Mouse (Mus musculus) midbrain, postnatal 0 days (tissue): ENCODE measurements around the gene Macrod1. TPM values are rescaled to one million over a fixed set of nuclear protein-coding genes. Genes with fewer than 3 reads are reported as not detected.

Experiments used
- ATAC-seq: fragments of 200-750 bp; cut with Nextera tagmentation; 2 replicates; pipeline ENCODE4 v1.8.0; 2017; ENCODE audit warnings: moderate number of reproducible peaks, mild to moderate bottlenecking, moderate TSS enrichment, moderate library complexity; ENCODE audit not compliant: low FRiP score
- DNase-seq: peaks from one replicate; pipeline ENCODE4 v3.0.0-alpha.2; 2015; ENCODE audit warnings: low spot score
- H3K27ac ChIP-seq: fragments of 300-500 bp; sonication (generic); 2 replicates; pipeline ENCODE4 v1.5.1; 2014; ENCODE audit warnings: low read depth, mild to moderate bottlenecking, low read length, mixed read lengths
- H3K27me3 ChIP-seq: fragments of 300-500 bp; sonication (generic); 2 replicates; pipeline ENCODE4 v1.6.1; 2014; ENCODE audit warnings: low read length, control low read depth, mixed read lengths; ENCODE audit not compliant: insufficient read depth
- H3K36me3 ChIP-seq: fragments of 300-500 bp; sonication (generic); 2 replicates; pipeline ENCODE4 v1.6.1; 2014; ENCODE audit warnings: low read length, control low read depth, mixed read lengths; ENCODE audit not compliant: insufficient read depth
- H3K4me1 ChIP-seq: fragments of 300-500 bp; sonication (generic); 2 replicates; pipeline ENCODE4 v1.6.1; 2014; ENCODE audit warnings: mild to moderate bottlenecking, control low read depth, antibody characterized with exemption, low read length, mixed read lengths; ENCODE audit not compliant: insufficient read depth
- H3K4me2 ChIP-seq: fragments of 300-500 bp; sonication (generic); 2 replicates; pipeline ENCODE4 v1.6.1; 2014; ENCODE audit warnings: low read depth, mild to moderate bottlenecking, low read length, mixed read lengths; ENCODE audit not compliant: poor library complexity, severe bottlenecking
- H3K4me3 ChIP-seq: fragments of 300-500 bp; sonication (generic); 2 replicates; pipeline ENCODE4 v1.5.1; 2014; ENCODE audit warnings: low read depth, mild to moderate bottlenecking, low read length, moderate library complexity
- H3K9ac ChIP-seq: fragments of 300-500 bp; sonication (generic); replicated peaks from 2 replicates; pipeline ENCODE4 v1.6.1; 2014; ENCODE audit warnings: mild to moderate bottlenecking, low read length, moderate library complexity, mixed read lengths; ENCODE audit not compliant: poor library complexity, severe bottlenecking
- H3K9me3 ChIP-seq: fragments of 300-500 bp; sonication (generic); 2 replicates; pipeline ENCODE4 v1.6.1; 2016; ENCODE audit warnings: low read length, control low read depth
- CTCF ChIP-seq: IDR thresholded peaks from 2 replicates; pipeline ENCODE4 v1.5.1; 2016; ENCODE audit warnings: antibody characterized with exemption, mild to moderate bottlenecking
- WGBS: fragments of 180-500 bp; shearing (Covaris S2); extraction: QIAGEN DNeasy Blood & Tissue Kit; methylation state at CpG from one replicate; pipeline ENCODE4 v1.1.7; 2014; 5-methylcytosine and 5-hydroxymethylcytosine counted together
- polyA plus RNA-seq: library from polyadenylated mRNA; unstranded; fragments of >200 nt; fragmentation: Nextera tagmentation; extraction: Ambion mirVana; gene quantifications from 2 replicates; pipeline ENCODE4 v1.2.1, GENCODE M21; 2015
- total RNA-seq: library from RNA; depleted of rRNA; stranded (reverse); fragments of >200 nt; gene quantifications from 2 replicates; pipeline ENCODE4 v1.2.3, GENCODE M21; 2014

The Macrod1 gene
- total and polyA plus RNA-seq, 2 experiments from 2014 or later = 1.4 to 6.2 TPM

DNA sequence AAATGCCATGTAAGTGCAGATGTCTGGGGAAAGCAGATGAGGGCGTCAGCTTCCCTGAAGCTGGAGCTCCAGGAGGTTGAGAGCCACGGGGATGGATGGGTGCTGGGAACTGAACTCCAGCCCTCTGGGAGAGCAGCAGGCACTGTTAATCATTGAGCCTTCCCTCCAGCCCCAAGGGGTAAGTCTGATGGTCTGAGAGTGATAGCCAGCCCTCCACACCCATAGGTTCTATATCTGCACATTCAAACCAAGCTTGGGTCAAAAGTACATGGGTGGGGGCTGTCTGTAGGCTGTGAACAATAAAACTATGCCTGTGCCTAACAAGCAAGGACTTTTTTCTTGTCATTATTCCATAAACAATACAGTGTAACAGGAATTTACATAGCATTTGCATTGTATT, 70.3 kb downstream of the Macrod1 start:
- Histone ChIP-seq H3K9ac (no peak overlapping the region), H3K4me3 (no peak overlapping the region), H3K36me3 (no peaks in the 10 kb centered on the region), H3K4me1 (0 out of 2 replicates have a peak, but pooled peaks cover 5% of the 10 kb centered on the region), H3K4me2 (no peak overlapping the region), H3K27me3 (no peaks in the 10 kb centered on the region), H3K27ac (no peak overlapping the region), H3K9me3 (no peaks in the 10 kb centered on the region)
- no peak for TF ChIP-seq CTCF
- ATAC-seq (no peak), DNase-seq (no peak)
- WGBS = 81% methylated on average over 2 of the region's 2 CpGs

DNA sequence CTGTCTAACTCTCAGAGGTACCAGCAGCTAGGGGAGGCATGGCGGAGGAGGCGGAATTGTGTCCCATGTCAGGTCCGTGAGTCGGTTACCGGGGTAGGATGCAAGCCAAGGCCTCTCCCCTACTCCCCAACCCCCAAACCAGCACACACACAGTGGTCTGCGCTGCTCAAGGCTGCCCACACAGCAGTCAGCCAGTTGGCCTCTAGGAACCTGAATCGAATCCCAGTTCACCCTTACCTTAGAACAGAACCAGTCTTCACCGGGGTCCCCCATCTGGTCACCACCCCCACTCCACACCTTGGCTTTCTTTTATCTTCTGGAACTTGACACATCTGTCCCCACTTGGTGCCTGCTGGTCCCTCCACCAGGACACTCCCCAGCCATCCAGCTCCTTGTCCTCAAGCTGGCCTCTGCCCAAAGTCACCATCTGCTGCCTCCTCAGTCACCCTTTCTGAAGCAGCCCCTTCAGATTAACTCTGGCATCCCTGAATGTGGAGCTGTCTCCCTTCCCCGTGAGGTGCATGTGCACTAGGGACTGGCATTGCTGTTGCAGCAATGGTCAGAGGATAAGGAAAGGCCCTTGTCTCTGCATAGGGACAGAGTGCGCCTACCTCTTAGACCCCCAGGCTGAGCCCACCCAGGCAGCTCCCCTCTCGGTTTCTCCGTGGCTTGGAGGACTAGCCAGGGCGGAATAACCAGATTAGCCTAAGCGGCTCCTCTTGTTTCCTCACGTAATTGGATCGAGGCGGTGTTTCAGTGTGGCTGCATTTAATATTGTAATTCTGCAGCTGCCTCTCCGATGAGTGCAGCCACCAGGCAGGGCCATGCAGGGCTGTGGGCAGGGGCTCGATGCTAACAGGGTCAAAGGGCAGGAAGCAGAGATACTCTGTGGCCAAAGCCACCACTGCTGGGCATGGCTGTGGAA, 72.2 kb downstream of the Macrod1 start:
- ATAC-seq = no peak

DNA sequence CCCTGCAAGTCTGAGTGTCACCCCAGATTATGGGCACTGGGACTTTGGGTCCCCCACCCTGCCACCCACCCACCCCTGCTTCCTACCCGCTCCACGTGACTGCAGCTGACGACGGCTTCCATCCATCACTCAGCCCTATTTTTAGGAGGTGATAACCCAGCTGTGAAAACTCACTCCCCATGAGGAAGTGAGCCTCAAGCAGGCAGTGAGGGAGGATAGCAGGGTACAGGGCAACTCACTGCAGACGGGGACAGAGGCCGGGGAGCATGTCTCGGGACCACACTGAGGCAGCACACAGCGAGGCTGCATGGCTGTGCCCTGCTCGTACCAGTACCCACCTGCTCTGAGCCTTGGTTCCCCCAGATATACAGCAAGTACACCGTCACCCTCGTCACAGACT, 73.7 kb downstream of the Macrod1 start:
- H3K27ac ChIP-seq = no peak overlapping the region
- H3K36me3 ChIP-seq = no peaks in the 10 kb centered on the region
- no peaks in the 10 kb centered on the region for H3K27me3 ChIP-seq
- no peak overlapping the region for H3K4me3 ChIP-seq
- H3K9me3 ChIP-seq = no peaks in the 10 kb centered on the region
- no peak for TF ChIP-seq CTCF
- H3K9ac ChIP-seq = no peak overlapping the region
- DNase-seq (no peak), ATAC-seq (no peak)
- no peak overlapping the region for H3K4me2 ChIP-seq
- H3K4me1 ChIP-seq = peaks cover 16% of the 10 kb centered on the region; the same call in 1 of the 2 replicates
- 82% methylated on average over 11 of the region's 11 CpGs for WGBS

More for the DNA sequence above, 72.2 kb downstream of the Macrod1 start:
- DNase-seq = no peak
- no peak for TF ChIP-seq CTCF
- H3K4me1 ChIP-seq = peaks cover 5% of the 10 kb centered on the region; the same call in 1 of the 2 replicates
- H3K9ac ChIP-seq = no peak overlapping the region
- no peak overlapping the region for H3K4me2 ChIP-seq
- no peaks in the 10 kb centered on the region for H3K27me3 ChIP-seq
- H3K4me3 ChIP-seq = no peak overlapping the region
- WGBS = 38% methylated on average over 19 of the region's 19 CpGs
- no peaks in the 10 kb centered on the region for H3K36me3 ChIP-seq
- no peaks in the 10 kb centered on the region for H3K9me3 ChIP-seq
- no peak overlapping the region for H3K27ac ChIP-seq

DNA sequence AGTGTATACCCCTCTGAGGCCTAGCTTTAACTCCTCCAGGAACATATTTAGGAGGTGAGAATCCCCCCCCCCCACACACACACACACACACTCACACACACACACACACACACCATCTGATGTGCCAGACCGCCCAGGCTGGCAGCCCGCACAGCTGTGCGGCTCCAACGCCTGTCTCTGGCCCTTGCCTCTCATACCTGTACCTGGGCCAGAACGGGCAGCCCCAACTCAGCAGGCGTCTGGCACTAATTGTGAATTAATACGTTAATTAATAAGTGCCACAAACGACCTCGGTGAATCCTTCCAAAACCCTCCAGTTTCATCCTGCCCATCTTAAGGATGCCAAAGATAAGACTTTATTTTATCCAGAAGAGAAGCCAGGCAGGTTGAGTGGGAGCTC, 76.8 kb downstream of the Macrod1 start:
- no peak overlapping the region for H3K4me2 ChIP-seq
- no peak for DNase-seq
- H3K9me3 ChIP-seq = no peaks in the 10 kb centered on the region
- no peaks in the 10 kb centered on the region for H3K36me3 ChIP-seq
- H3K27ac ChIP-seq = no peak overlapping the region
- no peak overlapping the region for H3K9ac ChIP-seq
- no peak overlapping the region for H3K4me3 ChIP-seq
- WGBS = 81% methylated on average over 9 of the region's 9 CpGs
- no peak for ATAC-seq
- peaks cover 30% of the 10 kb centered on the region; the same call in 1 of the 2 replicates for H3K4me1 ChIP-seq
- no peak for TF ChIP-seq CTCF
- H3K27me3 ChIP-seq = no peaks in the 10 kb centered on the region

DNA sequence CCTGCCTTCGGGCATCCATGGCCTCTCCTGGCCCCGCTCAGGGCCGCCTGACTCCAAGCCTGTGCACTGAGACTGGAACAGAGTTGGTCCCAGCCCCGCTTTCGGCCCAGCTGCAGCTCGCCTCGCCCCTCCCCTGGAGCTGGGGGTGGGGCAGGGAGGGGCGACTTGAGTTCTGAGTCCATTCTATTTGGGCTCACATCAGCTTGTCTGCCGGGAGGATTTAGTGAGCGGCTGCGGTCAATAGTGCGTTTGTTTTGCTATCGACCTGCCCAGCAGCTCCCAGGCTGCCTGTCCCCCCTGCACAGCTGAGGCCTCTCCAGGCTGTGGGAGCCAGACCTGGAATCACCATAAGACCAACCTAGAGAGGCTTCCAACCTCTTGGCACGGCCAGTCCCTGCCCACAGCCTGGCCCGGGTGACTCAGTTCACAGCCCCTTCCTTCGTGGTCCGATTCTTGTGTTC, 78.1 kb downstream of the Macrod1 start:
- DNase-seq (no peak), ATAC-seq (no peak)
- no peaks in the 10 kb centered on the region for H3K9me3 ChIP-seq
- no peaks in the 10 kb centered on the region for H3K36me3 ChIP-seq
- TF ChIP-seq CTCF = no peak
- no peak overlapping the region for H3K9ac ChIP-seq
- no peaks in the 10 kb centered on the region for H3K27me3 ChIP-seq
- peaks cover 26% of the 10 kb centered on the region; the same call in 1 of the 2 replicates for H3K4me1 ChIP-seq
- no peak overlapping the region for H3K27ac ChIP-seq
- H3K4me2 ChIP-seq = no peak overlapping the region
- WGBS = 22% methylated on average over 17 of the region's 17 CpGs
- no peak overlapping the region for H3K4me3 ChIP-seq

DNA sequence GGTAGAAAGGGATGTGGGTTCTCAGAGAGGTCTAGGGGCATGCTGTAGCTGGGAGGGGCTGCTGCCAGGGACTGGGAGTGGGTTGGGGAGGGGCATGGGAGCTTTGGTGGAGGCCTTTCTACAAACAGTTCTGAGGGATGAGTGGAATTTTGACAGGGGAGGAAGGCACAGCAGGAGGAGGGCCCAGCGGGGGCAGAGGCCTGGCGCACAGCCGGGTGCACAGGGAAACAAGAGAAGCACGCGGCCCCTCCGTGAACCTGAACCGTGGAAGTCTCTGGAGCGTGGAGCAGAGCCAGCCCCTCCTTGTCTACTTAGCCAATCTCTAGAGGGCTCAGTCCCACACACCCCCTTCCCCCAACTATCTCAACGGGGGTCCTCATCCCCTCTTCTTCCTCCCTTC, 78.9 kb downstream of the Macrod1 start:
- no peak for TF ChIP-seq CTCF
- H3K4me3 ChIP-seq = no peak overlapping the region
- no peaks in the 10 kb centered on the region for H3K36me3 ChIP-seq
- no peaks in the 10 kb centered on the region for H3K9me3 ChIP-seq
- H3K27me3 ChIP-seq = no peaks in the 10 kb centered on the region
- ATAC-seq (no peak), DNase-seq (no peak)
- H3K4me2 ChIP-seq = no peak overlapping the region
- peak overlapping the region; percentile 26; the same call in 1 of the 2 replicates for H3K27ac ChIP-seq
- H3K4me1 ChIP-seq = peaks cover 26% of the 10 kb centered on the region
- no peak overlapping the region for H3K9ac ChIP-seq
- WGBS = 16% methylated on average over 9 of the region's 9 CpGs
